Mouse (Mus musculus): Measurements from ENCODE around the gene Fgfr3. TPM values are rescaled to one million over a fixed set of nuclear protein-coding genes. Genes with fewer than 3 reads are reported as not detected.

The Fgfr3 gene
- polyA plus RNA-seq, 1 experiment from 2014 or later, result 43.6 TPM

DNA sequence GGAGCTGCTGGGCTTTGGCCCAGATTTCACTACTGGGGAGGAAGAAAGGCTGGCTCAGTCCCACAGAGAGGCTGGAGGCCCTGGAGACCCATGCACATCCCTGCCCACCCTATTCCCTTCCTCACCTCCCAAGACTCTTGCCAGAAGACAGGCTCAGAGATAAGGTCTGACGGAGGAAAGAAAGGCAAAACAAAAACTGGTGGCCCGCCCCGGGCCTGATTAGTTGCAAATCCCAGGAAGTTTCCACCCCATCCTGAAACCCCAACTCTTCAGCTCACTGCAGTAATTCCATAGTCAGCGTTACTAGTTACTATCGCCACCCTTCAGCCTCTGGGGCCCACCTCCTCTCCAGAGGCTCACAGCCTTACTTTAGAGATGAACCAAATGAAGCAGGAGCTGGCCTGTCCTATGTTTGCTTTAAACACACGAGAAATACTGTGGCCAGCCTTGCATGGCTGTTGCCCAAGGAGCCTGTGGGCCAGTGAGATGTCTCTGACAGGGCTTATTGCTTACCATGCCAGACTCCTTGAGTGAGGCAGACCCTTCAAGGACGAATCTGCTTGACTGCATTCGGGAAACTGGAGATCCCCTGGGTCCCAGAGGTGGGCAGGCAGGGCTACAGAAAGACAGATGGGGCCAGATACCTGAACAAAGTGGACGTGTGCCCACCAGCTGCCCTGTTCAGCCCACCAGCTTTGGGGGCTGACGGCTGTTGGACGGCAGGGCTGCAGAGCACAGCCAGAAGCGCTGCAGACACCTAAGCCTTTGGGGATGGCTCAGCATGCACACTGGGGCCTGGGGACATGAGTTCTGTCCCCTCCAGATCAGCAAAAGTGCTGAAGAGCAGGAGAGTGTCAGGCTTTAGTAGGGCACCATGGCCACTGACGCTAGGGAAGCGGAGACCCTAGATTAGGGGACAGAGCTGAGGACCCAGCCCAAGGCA, 32.9 kb upstream of the Fgfr3 start:
- Histone ChIP-seq H3K9me3 (replicated peaks) (no peaks in the 10 kb centered on the region), H3K4me3 (replicated peaks) (no peak overlapping the region), H3K4me2 (no peak overlapping the region), H3K9ac (replicated peaks) (no peak overlapping the region), H3K27me3 (replicated peaks) (peaks cover 10% of the 10 kb centered on the region; the same call in 1 of the 2 replicates), H3K4me1 (peaks cover 33% of the 10 kb centered on the region), H3K36me3 (no peaks in the 10 kb centered on the region), H3K27ac (replicated peaks) (peak overlapping the region; percentile 78)
- ATAC-seq (ENCODE audit: low FRiP score), result no peak
- WGBS, result 45% methylated on average over 14 of the region's 14 CpGs

DNA sequence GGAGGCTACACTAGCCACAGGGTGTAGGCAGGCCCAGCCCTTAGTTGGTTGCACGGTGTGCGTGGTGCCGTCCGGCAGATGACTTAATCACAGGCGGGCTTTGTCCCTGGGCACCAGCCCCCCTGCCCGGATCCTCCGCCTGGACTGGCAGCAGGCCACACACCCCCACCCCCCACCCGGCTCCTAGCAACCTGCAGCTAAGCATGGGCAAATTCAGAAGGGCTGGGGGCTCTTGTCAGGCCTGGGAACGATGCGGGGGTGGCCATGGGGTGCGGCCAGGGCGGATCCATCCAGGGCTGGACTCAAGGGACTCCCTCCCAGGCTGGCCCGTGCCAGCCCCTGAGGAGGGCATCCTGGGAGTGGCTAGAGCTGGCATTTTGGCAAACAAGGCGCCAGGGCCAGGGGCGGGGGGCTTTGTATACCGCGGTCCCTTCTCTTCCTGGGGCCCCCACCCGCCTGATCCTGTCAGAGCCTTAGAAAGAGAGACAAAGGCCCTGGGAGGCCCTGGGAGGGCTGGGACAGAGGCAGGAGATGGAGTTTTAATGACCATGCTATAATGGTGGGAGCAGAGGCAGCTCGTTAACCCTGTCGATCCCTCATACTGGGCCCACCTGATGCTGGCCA, 32.1 kb upstream of the Fgfr3 start:
- ATAC-seq (ENCODE audit: low FRiP score), result peak; percentile 83
- peaks cover 15% of the 10 kb centered on the region for H3K27me3 ChIP-seq (replicated peaks)
- peaks cover 36% of the 10 kb centered on the region for H3K4me1 ChIP-seq
- no peak overlapping the region for H3K4me3 ChIP-seq (replicated peaks)
- WGBS, result 8% methylated on average over 20 of the region's 20 CpGs
- peak overlapping the region; percentile 78 for H3K27ac ChIP-seq (replicated peaks)
- peak overlapping the region; percentile 23; the same call in 1 of the 2 replicates for H3K4me2 ChIP-seq
- no peaks in the 10 kb centered on the region for H3K36me3 ChIP-seq
- H3K9me3 ChIP-seq (replicated peaks), result no peaks in the 10 kb centered on the region
- no peak overlapping the region for H3K9ac ChIP-seq (replicated peaks)

DNA sequence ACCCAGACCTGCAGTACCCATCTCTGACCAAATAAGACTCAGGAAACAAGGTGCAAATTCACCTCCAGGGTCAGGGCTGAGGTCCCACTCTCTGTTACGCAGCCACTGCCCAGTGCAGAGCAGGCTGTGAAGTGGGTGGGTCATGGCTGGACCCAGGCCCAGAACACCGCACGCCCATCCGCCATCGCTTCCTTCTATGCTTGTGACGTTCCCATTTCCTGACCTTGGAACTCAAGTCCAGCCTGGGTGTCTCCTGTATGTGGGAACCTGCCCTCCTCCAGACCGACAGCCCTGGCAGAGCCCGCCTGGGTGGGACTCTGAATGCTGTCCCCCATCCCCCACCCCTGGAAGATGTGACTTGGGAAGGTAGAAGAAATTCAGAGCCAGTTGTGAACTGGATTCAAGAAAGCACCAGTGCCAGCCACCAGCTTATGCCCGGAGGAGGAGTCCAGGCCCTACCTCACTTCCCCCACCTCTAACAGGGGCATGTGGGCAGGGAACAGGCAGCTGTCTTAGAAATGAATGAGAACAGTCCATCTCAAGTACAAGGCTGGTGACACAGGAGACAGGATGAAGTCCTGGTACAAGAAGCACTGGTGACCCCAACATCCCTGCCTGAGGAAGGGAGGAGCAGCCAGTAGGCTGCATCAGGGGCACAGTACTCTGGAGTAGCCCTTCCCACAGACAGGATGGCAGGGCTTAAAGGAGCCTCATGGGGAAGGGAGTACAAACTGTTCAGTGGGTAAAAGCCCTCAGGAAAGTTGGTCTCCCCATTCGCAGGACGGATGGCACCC, 31.4 kb upstream of the Fgfr3 start:
- Histone ChIP-seq H3K9ac (replicated peaks) (0 out of 2 replicates have a peak overlapping the region, but pooled peaks have one; percentile 14), H3K27me3 (replicated peaks) (peaks cover 19% of the 10 kb centered on the region), H3K36me3 (no peaks in the 10 kb centered on the region), H3K4me3 (replicated peaks) (no peak overlapping the region), H3K4me2 (peak overlapping the region; percentile 23; the same call in 1 of the 2 replicates), H3K4me1 (peaks cover 43% of the 10 kb centered on the region), H3K27ac (replicated peaks) (peak overlapping the region; percentile 74), H3K9me3 (replicated peaks) (no peaks in the 10 kb centered on the region)
- peak; percentile 34; the same call in 1 of the 2 replicates for ATAC-seq (ENCODE audit: low FRiP score)
- WGBS, result 51% methylated on average over 11 of the region's 11 CpGs

DNA sequence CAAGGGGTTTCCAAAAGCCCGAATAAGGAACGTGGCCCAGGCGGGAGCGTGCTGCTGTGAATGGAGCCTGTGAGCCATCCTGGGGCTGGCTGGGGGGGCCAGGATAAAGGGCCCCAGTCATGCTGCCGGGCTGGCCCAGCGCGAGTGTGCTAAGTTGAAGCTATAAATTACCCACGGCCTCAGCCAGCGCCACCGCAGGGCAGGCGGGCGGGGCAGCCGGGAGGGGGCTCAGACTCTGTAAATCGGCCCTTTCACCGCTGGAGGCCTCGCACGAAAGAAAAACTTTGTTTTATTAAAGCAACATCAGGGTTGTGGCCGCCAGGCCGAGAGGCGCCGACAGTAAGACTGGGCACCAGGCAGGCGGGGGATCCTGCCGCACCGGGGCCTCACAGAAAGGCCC, 29.1 kb upstream of the Fgfr3 start:
- H3K27me3 ChIP-seq (replicated peaks), result peaks cover 28% of the 10 kb centered on the region
- ATAC-seq (ENCODE audit: low FRiP score), result peak; percentile 48; the same call in 1 of the 2 replicates
- WGBS, result 3% methylated on average over 24 of the region's 24 CpGs

DNA sequence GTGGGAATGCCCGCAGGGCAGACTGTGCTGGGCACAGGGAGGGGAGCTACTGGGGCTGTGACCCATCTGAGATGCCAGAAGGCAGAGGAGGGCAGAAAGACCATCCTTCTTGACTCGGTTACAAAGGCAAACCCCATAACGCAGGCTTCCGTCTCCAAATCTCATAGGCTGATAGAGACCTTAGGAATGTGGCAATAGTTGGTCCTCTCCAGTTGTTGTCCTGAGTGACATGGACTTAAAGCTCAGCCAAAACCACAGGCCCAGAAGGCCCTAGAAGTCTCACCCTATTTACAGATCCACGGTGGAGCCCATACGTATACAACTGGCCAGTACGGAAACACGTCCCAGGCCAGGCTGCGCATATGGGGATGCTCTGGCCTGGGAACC, 27.0 kb upstream of the Fgfr3 start:
- ATAC-seq (ENCODE audit: low FRiP score), result no peak
- Histone ChIP-seq H3K4me1 (peaks cover 71% of the 10 kb centered on the region), H3K27ac (replicated peaks) (peak overlapping the region; percentile 34), H3K4me3 (replicated peaks) (no peak overlapping the region), H3K36me3 (no peaks in the 10 kb centered on the region), H3K27me3 (replicated peaks) (peaks cover 28% of the 10 kb centered on the region), H3K9ac (replicated peaks) (no peak overlapping the region), H3K4me2 (peak overlapping the region; percentile 83; the same call in 1 of the 2 replicates), H3K9me3 (replicated peaks) (no peaks in the 10 kb centered on the region)
- WGBS, result 44% methylated on average over 9 of the region's 9 CpGs

More for the DNA sequence above, 29.1 kb upstream of the Fgfr3 start:
- peak overlapping the region; percentile 14; the same call in 1 of the 2 replicates for H3K9ac ChIP-seq (replicated peaks)
- no peaks in the 10 kb centered on the region for H3K36me3 ChIP-seq
- peak overlapping the region; percentile 76 for H3K27ac ChIP-seq (replicated peaks)
- H3K4me1 ChIP-seq, result peaks cover 65% of the 10 kb centered on the region
- H3K4me2 ChIP-seq, result peak overlapping the region; percentile 35
- H3K9me3 ChIP-seq (replicated peaks), result no peaks in the 10 kb centered on the region
- no peak overlapping the region for H3K4me3 ChIP-seq (replicated peaks)

DNA sequence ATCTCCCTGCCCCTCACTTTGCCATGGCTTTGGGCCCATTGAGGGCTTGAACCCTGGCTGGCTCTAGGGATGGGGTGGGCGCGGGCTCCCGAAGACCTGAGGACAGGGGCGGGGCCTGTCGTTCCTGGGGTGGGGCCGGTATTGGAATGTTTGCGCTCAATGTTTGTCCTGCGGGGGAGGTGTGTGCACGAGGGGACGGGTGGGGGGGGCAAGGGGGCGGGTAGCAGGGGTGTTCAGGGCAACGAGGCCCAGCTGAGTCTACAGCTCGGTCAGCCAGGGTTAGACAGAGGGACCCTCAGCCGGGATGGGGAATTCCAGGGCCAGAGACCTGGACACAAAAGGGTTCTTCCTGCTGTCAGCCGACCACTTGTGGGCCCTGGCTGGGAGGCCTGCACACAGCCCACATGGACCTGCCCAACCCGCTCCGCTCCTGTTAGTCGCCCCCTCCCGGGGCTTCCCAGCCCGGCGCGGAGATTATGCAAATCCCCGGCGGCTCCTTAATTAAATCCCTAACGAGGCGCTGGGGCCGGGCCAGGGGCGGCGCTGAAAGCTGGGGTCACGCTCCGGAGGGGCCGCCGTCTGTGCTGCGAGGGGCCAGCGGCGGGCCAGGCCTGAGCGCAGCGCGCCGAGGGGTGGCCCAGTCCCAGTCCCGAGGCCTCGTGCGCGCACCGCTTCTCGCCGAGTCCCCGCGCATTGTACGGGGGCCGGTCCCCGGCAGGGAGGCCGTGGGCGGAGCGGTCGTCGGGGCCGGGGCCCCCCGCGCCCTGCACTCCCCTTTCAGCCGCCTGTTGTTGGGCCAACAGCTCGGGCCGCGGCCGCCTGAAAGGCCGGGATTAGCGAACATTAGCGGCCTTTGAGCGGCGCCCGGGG, 26.4 kb upstream of the Fgfr3 start:
- peaks cover 28% of the 10 kb centered on the region for H3K27me3 ChIP-seq (replicated peaks)
- H3K9me3 ChIP-seq (replicated peaks), result no peaks in the 10 kb centered on the region
- H3K4me3 ChIP-seq (replicated peaks), result peak overlapping the region; percentile 43
- H3K27ac ChIP-seq (replicated peaks), result peak overlapping the region; percentile 57
- peaks cover 64% of the 10 kb centered on the region for H3K4me1 ChIP-seq
- H3K4me2 ChIP-seq, result peak overlapping the region; percentile 83
- WGBS, result 2% methylated on average over 67 of the region's 71 CpGs
- H3K9ac ChIP-seq (replicated peaks), result peak overlapping the region; percentile 44
- ATAC-seq (ENCODE audit: low FRiP score), result peak; percentile 52; the same call in 1 of the 2 replicates
- no peaks in the 10 kb centered on the region for H3K36me3 ChIP-seq

DNA sequence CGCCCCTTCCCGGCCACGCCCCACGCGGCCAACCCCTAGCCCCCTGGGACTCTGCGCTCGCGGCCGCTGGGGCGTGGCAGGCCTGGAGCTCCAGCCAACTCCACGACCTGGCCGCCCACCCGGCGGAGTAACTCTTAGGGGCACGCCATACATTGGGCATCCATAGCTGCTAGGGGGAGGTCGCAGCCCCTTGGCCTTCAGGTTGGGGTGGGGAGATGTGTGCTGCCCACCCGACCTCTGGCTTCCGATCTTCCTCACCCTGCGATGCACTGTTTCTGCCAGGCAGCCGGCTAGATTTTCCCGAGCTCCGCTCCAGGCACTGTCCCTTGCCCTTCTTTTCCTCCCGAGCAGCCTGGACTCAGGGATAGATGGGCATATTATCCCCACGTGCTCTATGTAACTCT, 25.8 kb upstream of the Fgfr3 start:
- WGBS, result 3% methylated on average over 23 of the region's 24 CpGs
- no peak; the same call in 1 of the 2 replicates for ATAC-seq (ENCODE audit: low FRiP score)
- Histone ChIP-seq H3K36me3 (no peaks in the 10 kb centered on the region), H3K9me3 (replicated peaks) (no peaks in the 10 kb centered on the region), H3K4me1 (peaks cover 65% of the 10 kb centered on the region), H3K27ac (replicated peaks) (peak overlapping the region; percentile 57), H3K4me2 (peak overlapping the region; percentile 83), H3K9ac (replicated peaks) (peak overlapping the region; percentile 44), H3K4me3 (replicated peaks) (peak overlapping the region; percentile 43), H3K27me3 (replicated peaks) (peaks cover 28% of the 10 kb centered on the region)

DNA sequence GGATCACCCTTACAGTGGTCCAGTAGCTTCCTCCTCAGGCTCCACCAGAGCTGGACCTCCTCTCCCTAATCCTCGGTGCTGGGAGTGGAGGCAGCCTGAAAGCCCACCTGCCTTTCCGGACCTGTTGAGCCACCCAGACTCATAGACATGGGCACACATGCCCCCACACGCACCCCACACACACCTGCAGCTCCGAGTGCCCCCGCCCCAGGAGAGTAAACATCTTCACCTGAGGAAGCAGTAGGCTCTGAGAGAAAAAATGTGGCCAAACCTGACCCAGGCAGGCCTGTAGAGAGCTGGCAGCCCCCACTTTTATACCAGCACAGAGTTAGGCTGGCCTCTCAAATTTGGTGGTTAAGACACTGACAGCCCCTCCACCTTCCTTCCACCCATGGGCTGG, 25.0 kb upstream of the Fgfr3 start:
- H3K27me3 ChIP-seq (replicated peaks), result peaks cover 28% of the 10 kb centered on the region
- H3K27ac ChIP-seq (replicated peaks), result no peak overlapping the region
- H3K9me3 ChIP-seq (replicated peaks), result no peaks in the 10 kb centered on the region
- H3K4me3 ChIP-seq (replicated peaks), result no peak overlapping the region
- ATAC-seq (ENCODE audit: low FRiP score), result no peak
- WGBS, result 64% methylated on average over 5 of the region's 5 CpGs
- no peaks in the 10 kb centered on the region for H3K36me3 ChIP-seq
- H3K9ac ChIP-seq (replicated peaks), result no peak overlapping the region
- peaks cover 66% of the 10 kb centered on the region for H3K4me1 ChIP-seq
- H3K4me2 ChIP-seq, result no peak overlapping the region

DNA sequence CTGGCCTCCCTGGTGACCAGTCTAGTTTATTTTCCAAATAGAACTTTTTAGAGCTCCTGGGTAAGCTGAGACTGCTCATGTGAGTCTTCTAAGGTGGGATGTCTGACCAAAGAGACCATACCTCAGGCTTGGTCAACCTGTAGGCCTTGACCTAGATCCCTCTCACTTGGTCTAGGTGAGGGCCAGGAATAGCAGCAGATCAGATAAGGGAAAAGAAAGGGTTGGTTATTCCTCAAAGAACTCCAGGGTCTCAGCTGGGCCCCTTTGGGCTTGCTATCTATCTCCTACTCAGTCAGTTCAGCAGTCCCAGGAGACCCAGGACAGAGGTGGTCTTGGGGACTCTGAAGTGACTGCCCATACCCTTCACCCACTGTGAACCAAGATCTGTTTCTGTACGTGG, 23.9 kb upstream of the Fgfr3 start:
- H3K4me3 ChIP-seq (replicated peaks), result no peak overlapping the region
- H3K4me2 ChIP-seq, result no peak overlapping the region
- H3K9me3 ChIP-seq (replicated peaks), result no peaks in the 10 kb centered on the region
- H3K9ac ChIP-seq (replicated peaks), result no peak overlapping the region
- no peaks in the 10 kb centered on the region for H3K36me3 ChIP-seq
- ATAC-seq (ENCODE audit: low FRiP score), result no peak
- 33% methylated on average over 1 of the region's 1 CpGs for WGBS
- H3K27ac ChIP-seq (replicated peaks), result peak overlapping the region; percentile 52
- peaks cover 59% of the 10 kb centered on the region for H3K4me1 ChIP-seq
- H3K27me3 ChIP-seq (replicated peaks), result peaks cover 24% of the 10 kb centered on the region

DNA sequence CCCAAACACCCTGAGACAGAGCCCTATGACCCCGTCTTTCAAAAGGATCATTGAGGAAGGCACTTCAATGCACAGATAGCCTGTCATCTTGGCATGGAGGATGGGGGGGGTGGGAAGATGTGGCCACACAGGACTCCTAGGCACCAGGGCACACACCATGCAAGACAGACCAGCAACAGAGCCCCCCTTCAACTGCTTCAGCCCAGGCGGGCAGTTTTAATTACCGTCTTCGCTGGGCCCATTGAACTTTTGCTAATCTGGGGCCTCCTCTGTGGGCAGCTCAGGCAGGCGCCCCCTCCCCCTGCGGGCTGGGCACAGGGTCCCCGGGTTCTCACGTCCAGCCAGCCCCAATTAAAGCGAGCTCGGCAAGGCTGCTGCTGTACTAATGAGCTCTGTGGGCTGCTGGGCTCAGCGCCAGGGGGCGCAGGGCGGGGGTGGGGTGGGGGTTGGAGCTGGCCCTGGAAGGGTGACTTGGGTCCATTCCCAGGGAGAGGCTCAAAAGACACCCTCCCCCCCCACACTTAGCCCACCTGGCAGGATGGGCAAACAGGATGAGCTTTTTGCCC, 23.4 kb upstream of the Fgfr3 start:
- 22% methylated on average over 12 of the region's 13 CpGs for WGBS

More for the DNA sequence above, 23.4 kb upstream of the Fgfr3 start:
- Histone ChIP-seq H3K9me3 (replicated peaks) (no peaks in the 10 kb centered on the region), H3K27ac (replicated peaks) (peak overlapping the region; percentile 56), H3K36me3 (no peaks in the 10 kb centered on the region), H3K4me2 (no peak overlapping the region), H3K4me3 (replicated peaks) (no peak overlapping the region), H3K9ac (replicated peaks) (no peak overlapping the region), H3K27me3 (replicated peaks) (peaks cover 22% of the 10 kb centered on the region), H3K4me1 (peaks cover 56% of the 10 kb centered on the region)
- peak; percentile 42 for ATAC-seq (ENCODE audit: low FRiP score)

All from neural tube, embryonic 15.5 days (tissue).